Mouse (Mus musculus) lung, adult 18-20 months (tissue): ENCODE data around the gene Cacng7.
"Not testable (repeated sequence)": the region's sequence is repeated elsewhere in the genome, so short reads cannot be mapped to it uniquely, and the experiment has no call there.

Source experiments
- DNase-seq, 2 experiments: peaks; one replicate each; pipeline ENCODE4 v3.0.0; 2022; ENCODE audit warnings: mixed read lengths in 2 of 2

The Cacng7 gene

DNA sequence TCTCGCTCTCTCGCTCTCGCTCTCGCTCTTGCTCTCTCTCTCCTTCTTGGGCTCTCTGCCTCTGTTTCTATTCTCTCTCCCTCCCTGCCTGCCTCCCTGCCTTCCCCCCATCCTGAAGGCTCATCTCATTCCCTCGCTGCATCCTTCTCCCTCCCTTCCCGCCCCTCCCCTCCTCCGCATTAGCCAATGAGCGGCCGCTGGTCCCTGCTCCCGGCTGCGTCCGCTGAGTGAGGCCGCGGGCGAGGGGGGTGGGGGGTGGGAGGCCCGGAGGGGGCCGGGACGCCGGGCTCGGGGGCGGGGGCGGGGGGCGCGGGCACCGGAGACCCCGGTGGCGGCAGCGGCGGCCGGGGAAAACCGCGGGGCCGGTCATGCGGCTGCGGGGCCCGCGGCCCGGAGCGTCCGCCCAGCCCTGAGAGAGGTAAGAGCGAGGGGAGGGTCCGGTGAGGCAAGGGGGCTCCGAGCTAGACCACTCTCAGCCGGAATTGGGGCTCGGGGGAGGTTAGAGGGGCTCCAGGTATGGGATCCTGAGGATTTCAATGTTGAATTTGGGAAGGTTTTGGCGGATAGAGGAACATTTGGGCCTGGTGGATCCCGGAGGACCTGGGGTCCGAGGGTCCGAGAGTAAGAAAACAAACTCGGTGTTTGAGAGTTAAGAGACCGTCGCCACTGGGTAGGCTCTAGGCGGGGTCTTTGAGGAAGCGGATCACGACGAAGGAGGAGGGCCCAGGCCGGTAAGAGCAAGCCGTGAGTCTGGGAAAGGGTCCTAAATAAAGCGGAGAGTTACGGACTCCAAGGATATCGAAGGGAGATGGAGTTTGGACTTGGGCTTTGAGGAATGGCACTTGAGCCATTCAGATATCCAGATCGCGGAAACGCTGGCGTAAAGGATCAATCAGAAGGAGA is at the start of gene Cacng7:
TSS of gene Cacng7 (plus strand) at position 337 of the 903 bp plus-strand sequence.
- DNase-seq, result no peak

DNA sequence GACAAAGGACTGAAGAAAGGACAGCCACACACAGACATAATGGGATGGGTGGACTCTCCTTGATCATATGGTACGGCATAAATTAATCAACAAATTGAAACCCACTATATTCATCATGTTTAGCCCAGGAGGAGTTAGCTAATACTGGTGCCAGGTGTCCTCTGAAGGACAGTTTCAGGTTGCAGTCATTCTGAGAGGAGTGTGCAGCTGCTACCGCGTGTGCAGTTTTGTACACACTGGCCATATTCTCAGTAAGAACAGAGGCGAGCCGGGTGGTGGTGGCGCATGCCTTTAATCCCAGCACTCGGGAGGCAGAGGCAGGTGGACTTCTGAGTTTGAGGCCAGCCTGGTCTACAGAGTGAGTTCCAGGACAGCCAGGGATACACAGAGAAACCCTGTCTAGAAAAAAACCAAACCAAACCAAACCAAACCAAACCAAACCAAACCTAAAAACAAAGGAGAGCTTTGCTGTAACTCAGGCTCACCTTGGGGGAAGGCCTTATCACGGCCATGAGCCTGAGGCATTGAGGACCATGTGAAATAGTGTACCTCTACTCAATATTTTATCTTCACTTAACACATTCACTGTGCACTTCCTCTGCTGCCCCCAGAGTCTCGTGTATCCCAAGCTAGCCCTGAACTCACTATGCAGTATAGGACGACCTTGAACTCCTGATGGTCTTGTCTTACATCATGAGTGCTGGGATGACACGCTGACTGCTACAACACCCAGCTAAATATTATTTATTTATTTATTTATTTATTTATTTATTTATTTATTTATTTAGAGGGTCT is 49.5 kb upstream of the Cacng7 start:
- no peak for DNase-seq

DNA sequence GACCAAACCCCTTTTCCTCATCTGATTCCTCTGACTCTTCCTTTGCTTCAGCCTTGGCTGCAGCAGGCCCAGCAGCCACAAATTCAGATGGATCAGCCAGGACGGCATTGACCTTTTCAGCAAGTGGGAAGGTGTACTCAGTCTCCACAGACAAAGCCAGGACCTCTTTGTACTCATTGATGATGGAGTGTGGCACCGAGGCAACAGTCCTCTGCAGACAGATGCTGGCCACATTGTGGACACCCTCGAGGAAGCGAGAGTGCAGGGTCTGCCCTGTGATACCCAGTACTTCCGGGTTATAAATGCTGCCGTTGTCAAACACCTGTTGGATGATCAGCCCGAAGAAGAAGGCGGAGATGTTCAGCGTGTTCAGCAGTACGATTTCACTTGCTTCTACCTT is 48.2 kb upstream of the Cacng7 start:
- DNase-seq, result no peak

DNA sequence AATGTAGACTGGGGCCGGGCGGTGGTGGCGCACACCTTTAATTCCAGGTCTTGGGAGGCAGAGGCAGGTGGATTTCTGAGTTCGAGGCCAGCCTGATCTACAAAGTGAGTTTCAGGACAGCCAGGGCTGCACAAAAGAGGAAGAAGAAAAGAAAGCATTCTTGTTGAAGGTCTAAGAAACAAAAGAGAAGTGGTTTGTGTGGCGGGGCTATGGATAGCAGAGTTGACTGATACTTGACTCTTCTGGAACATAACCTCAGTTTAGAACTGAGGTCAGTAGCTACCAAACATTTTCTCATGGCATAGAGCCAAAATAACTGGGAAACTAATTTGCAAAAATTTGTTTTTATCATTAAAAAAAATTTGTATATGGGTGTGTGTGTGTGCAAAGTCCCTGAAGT is 46.7 kb upstream of the Cacng7 start:
- no peak for DNase-seq

DNA sequence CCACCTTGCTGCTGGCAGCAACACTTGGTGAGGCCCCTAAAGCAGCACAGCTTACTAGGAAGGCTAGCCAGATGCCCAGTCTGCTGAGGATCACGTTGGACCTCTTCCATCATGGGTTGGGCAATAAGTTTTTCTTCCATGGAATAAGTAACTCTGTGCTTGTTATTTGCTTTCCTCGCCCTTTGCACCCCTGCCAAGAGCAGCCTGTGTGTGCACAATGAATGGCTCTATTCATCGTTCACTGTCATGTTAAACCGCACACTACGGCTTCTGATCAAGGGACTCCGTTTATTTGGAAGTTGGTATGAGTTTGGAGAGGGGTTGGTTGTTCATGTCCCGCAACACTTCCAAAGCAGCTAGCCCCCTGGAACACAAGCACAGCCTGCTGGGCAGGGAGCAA is 45.6 kb upstream of the Cacng7 start:
- DNase-seq, result peak; percentile 67 to 81

DNA sequence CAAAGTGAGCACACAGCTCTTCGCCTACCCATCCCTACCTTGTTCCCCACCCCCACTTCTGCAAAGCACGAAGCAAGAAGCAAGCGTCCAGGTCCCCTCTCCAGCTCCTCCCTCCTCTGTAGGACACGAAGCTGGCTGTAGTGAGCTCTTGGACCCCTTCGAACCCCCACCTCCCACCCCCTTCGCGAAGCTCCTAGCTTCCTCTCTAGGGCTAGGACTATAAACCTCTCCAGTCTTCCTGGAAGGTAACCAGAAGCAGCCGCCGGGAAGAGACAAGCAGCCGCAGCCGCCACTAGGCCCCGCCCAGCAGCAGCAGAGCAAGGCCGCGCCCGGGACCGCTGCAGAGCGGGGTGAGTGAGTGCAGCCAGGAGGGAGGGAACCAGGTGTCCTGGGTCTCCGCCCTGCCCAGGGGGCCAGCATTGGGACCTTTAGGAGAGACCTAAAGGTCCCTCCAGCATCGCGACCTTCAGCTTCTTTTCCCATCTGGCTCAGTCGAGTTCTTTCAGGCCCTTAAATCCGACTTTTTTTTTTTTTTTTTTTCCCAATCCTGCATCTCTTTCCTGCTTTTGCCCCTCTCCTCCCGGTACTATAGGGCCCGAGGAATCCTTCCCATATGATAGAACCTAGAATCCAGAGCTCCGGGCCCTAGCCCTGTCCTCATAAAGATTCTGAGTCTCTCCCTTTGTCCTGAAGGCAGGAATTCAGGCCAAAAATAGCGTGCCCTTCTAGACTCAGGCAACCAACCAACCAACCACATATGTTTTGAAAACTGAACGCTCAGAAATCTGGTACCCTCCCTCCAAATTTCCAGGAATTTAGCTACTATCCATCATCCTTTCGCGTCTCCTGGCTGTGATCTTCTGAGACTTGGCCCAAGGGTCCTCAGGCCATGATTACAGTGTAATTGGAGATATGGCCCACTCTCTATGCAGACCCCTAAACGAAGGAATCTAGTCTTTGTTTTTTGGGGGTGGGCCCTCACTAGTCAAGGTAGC is 43.5 kb upstream of the Cacng7 start, which contains the start of the genes Myadm and Prkcg:
TSS of gene Myadm (plus strand) at position 105 of the 995 bp plus-strand sequence.
TSS of gene Prkcg (plus strand) at position 204 of the 995 bp plus-strand sequence.
- peak; percentile 87 to 90 for DNase-seq

DNA sequence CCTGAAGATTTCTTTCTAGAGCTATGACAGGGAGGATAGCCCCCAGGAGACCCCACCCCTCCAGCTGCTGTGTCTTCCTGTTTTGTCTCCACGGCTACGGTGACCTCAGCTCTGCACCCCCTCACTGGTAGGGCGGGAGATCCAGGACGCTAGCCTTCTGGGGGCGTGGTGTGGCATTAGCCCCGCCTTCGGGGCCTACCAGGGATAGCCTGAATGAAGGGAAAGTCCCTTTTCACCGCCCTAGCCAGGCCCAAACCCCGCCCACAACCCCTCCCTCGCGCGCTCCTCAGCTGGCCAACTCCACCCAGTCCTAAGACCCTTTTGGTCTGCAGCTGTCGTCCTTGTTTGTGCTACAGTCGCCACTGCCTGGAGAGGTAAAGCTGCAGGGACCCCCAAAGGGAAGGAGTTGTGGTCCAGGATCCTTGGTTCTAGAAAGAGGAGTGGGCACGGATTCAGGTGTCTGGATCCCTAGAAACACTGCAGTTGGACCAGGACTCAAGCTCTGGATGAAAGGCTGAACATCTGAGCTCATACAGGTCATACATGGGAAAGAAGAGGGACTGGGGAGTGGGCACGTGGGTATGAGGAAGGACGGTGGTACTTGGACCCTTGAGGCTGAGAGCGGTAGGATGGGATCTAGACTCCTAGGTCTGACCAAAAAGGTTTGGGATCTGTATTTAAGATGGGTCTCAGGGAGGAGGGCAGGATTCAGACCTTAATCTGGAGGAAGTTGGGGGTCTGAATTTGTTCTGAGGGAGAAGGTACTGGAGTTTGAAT is 42.3 kb upstream of the Cacng7 start:
- DNase-seq, result peak; percentile 99 to 100

DNA sequence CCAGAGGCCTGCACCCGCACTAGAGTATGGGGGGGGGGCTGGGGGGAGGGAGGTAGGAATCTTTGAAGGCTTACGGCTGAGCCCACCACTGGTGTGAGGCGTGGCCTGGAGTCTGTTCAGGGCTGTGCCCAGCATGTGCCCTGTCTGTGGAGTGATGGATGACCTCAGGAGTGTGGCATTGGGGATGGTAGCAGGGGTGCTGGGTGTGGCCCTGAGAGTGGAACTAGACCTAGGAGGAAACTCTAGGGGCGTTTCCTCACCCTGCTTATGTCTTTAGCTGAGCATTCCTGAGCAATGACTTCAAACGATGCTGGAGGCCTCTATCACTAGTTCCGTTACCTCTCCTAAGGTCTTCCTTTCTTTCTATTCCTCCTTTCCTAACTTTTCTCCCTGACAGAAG is 41.6 kb upstream of the Cacng7 start:
- DNase-seq, result peak; percentile 72 to 84

DNA sequence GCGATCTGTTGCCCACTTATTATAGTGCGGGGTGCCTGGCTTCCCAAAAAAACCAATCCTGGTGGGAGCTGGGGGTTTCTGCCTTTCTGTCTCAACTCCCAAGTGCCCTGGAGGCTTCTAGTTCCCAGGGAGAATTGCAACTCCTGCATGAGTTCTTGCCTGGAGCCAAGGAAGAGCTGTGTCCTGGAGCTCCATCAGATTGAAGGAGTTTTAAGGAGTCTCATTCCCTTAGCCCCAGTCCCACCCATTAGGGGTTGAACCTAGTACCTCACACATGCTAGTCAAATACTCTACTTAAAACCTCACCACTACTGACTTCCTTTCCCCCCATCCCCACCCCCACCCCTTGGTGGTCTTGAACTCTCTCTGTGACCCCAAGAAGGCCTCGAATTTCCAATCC is 41.0 kb upstream of the Cacng7 start:
- DNase-seq, result no peak

DNA sequence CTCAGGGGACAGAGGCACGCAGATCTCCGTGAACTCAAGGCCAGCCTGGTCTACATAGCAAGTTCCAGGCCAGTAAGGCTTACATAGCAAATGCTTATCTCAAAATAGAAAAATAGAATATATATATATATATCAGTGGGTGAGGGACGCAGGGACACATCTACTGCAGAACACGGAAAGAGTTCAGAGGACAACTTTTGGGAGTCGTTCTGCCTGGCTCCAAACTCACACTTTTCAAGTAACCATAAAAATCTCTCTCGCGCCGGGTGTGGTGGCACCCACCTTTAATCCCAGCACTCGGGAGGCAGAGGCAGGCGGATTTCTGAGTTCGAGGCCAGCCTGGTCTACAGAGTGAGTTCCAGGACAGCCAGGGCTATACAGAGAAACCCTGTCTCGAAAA is 40.5 kb upstream of the Cacng7 start:
- DNase-seq, result not testable (repeated sequence)

DNA sequence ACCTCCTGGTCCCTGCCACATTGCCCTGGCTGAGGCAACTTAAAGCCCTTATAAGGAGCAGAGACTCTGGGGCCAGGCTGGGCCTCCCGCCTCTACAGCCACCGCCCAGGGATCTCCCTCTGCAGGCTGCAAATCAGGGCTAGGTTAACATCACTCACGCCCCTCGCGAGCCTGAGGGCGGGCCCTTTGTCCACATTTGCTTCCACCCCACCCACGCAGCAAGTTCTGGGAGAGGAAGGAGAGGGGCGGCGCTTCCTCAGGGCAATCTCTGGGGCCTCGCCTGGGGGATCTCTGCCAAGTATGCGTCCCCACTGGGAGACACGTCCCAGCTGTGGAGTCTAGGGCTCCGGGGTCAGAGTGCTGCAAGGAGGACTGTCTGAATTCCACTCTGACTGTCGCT is 40.0 kb upstream of the Cacng7 start:
- DNase-seq, result peak; percentile 98 to 99

DNA sequence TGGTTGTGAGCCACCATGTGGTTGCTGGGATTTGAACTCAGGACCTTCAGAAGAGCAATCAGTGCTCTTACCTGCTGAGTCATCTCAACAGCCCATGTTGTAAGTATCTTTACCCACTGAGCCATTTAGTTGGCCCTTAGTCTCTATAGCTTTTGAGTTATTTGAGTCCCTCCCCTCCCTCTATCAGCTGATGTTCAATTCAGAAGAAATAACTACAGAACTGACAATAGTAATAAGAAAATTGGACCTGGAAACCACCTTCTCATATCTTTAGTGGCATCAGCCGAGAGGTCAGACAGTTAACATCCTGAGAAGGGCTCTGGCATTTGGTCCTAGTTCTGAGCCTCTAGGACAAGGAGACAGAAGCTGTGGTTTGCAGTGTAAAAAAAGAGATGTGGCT is 38.0 kb upstream of the Cacng7 start:
- no peak for DNase-seq

DNA sequence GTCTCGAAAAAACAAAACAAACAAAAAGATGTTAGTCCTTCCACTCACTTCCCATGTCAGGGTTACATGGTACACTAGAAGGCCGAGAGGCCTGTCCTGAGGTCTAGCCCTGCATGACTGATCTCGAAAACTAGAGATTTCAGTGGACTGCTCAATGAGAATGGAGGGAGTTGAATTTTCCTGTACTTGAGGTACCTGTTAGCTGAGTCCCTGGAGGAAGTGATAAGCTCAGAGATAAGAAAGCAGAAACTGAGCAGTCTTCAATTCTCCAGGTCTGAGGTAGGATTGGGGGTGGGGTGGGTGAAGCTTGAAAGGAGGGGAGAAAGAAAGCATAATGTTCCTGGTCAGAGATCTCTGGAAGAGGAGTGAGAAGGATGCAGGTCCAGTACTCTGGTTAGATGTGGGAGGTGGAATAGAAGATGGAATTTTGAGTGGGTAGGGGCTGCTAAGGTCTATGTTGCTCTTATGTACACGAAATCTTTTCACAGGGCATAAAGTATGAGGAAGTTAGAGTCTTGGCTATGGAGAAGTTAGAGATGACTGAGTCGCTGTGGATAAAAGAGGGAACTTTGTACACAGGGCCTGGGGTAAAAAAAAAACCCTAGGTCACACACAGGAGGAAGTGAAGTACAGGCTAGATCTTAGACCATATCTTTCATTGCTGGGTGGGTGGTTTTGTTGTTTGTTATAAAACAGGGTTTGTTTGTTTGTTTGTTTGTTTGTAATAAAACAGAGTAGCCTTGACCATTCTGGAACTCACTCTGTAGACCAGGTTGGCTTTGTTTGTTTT is 37.2 kb upstream of the Cacng7 start:
- no peak for DNase-seq

DNA sequence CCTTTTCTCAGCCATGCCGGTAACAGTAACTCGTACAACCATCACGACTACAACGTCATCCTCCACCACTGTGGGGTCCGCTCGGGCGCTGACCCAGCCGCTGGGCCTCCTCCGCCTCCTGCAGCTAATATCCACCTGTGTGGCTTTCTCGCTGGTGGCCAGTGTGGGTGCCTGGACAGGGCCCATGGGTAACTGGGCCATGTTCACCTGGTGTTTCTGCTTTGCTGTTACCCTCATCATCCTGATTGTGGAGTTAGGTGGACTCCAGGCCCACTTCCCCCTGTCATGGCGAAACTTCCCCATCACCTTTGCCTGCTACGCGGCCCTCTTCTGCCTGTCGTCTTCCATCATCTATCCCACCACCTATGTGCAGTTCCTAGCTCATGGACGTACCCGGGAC is 36.0 kb upstream of the Cacng7 start:
- DNase-seq, result no peak

DNA sequence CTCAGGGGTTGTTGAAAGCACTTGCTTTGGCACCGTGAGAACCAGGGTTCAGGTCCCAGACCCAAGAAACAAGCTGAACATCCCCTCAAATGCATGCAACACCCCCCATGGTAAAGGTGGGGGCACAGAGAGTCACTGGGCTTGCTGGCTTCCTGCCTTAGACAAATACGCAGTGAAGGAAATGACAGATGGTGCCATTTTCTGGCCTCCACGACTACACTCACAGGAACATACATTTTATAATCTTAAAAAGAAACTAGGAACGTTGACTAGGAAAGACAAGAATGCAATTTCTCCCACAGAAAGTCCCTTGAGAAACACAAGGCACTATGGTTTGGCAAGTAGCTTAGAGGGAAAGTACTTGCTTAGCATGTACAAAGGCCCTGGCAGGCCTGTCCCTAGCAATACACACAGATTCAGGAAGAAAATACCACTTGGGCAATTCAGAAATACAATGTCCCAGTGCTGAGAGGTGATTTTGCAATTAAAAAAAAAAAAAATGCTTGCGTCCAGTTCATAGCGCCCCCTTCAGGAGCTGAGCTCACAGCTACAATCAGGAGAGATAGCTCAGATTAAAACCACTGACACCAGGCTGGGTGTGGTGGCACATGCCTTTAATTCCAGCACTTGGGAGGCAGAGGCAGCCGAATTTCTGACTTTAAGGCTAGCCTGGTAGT is 32.7 kb upstream of the Cacng7 start:
- DNase-seq, result peak; percentile 33 to 53

DNA sequence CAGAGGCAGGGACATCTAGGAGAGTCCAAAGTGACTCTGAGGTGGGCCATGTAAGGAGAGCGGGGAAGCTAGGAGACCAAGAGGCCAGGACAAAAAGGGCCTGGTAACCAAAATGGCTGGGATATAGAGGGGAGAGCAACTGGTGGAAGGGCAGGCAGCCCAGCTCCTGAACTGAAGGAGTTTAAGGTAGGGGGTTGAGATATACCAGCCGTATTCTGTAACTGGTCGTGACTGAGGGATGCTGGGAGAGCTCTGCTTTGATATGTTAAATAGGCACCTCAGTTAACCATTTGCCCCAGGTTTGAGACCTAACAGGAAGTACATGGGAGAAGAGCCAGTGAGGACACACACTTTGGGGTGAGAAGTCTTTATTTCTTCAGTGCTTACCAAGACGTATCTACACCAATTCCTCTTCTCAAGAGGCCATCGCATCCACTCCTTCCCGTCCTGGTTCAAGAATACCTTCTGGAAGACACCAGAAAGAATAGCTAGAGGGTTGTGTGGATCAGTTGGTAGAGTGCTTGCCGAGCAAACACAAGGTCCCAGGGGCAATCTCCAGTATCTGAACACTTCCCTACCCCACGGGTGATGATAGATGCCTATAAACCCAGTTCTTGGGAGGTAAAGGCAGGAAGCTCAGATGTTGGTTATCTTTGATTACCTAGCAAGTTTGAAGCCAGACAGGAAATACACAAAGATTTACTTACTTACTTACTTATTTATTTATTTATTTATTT is 31.7 kb upstream of the Cacng7 start:
- DNase-seq, result no peak

DNA sequence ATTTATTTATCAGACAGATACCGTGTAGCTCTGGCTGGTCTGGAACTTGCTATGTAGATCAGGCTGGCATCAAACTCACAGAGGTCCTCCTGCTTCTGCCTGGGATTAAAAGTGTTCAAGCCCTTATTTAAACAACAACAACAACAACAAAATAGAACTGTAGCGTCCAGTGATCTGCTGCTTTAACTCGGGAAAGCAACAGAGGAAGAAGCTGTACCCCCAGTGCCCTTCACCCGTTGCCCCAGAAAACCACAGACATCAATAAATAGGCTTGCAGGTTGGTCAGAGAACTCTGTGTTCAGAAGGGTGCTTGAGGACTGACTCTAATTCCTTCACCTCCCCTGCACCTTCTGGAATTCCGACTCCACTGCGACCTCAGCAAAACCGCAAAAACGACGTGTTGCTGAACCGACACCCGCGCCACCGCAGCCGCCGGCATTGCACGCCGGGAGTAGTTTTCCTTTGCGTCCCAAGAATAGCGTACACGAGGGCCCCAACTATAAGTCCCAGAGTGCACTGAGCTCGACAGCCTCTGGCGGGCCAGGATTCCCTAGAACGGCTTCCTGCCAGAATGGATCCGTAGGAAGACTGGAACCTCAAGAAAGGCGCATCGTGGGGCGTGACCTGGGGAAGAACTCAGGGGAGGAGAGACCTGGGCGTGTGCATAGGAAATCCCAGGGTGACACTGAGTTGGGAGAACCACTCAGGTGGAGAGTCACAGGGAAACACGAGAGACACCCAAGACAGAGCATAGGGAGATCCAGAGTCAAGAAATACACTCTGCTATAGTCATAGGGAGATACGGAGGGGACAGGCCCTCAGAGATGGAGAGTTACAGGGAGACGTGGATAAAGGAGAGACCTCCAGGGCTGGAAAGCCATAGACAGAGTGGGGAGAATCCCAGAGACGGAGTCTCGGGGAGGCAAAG is 30.9 kb upstream of the Cacng7 start:
- DNase-seq, result no peak

DNA sequence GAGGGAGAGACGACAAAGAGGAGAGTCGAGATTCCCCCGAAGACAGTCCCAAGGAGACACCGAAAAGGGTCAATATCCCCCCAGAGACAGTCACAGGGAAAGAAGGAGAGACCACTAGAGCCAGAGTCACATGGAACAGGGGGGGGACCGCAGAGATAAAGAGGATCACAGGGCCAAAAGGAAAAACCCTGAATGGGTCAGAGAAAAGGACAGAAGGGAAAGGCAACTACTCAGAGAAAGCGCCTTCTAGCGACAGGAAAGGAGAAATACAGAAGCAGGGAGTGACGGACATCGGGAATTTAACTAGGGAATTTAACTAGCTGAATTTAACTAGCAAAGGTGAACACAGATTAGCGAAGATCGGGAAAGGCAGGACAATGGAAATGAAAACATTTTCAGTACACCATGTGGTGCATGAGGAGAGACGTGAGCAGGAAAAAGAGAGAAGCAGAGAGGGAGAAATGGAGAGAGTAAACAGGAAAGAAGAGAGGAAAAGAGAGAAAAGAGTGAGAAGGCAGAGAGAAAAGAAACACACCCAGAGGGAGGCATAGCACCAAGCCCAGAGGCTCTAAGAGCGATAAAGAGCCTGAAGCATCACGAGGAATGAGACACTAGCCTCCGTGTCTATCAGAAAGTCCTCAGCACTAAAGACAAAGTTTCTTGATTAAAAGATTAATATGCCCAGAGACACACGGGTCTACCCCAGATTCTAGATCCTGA is 30.0 kb upstream of the Cacng7 start:
- DNase-seq, result no peak
